Mouse (Mus musculus): ENCODE data around the gene Dock1.

The Dock1 gene

GRCm38 (mm10) chr7:134695431-134695830 lies 25.0 kb downstream of the Dock1 start:
- CTCF ChIA-PET: no interaction called here

DNA sequence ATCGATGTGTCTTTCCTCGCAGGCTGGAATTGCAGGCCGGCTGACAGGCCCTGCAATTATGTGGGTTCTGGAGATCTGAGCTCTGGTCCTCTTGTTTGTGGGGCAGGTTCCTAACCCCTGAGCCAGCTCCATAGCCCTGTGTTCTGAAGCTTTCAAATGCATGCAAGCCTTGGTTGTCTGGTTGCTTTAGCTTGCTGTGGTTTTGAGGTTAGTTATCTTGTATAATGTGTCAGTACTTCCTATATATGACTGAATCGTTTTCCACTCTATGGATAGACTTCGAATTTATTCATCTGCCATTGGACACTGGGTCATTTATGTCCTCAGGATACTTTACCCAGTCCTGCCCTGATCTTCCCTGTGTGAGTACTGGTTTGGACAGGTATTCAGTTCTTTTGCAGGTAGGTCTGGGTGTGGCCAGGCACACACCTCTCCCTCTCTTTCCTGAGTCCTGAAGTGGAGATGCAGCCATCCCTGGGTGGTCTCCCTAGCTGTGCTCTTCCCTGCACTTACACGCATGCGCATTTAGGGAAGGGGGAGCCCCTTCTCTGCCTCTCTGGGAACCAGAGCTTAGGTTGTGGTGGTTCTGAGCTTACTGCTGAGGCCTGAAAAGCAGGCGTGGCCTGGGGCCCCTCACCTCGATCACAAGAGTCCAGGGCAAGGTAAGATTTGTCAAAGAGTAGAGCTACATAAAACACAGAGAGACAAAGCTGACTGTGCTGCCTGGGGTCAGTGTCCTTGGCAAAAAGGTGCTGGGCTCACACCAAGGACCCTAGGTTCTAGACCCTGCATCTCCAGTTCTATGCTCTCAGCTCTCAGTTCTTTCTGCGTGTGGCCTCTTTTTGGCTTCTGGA lies 25.9 kb downstream of the Dock1 start:
- CTCF ChIA-PET: interaction anchor here (0.6 kb wide), 1 partner anchor 125 kb away, joined by 3 read pairs; no protein-coding TSS in a partner anchor

DNA sequence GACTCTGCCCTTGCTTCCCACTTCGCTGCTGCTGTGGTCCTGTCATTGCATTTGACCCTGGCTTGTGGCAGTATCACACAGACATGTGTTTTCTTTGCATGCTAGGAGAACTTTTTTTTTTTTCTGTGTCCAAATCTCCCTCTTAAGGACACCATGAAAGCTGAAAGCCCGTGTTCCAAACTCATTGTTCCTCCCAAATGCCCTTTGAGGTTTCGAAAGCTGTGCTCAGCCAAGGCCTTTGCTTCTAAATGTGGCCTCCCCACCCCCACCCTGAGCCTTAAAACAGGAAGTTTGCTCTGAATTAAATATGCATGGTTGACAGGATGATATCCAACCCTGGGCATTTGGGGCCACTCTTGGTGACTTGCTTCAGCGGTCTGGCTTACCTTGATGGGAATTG lies 27.0 kb downstream of the Dock1 start:
- CTCF ChIA-PET: no interaction called here

DNA sequence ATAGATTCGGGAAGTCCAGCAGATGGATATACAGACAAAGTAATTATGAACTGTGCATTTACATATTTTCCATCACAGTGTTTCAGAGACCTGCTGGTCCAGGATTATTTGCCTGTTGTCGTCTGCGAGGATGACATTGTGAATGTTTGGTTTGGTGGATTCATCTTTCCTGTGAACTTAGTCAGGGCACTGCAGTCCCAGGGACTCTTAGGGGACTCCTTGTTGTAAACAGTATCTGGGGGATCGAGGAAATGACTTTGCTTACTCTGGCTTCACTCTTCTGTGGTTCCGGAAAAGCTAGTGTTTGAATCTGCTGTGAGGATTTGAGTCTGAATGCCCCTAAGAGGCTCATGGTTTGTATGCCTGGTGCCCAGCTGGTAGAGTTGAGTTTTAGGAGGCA lies 27.8 kb downstream of the Dock1 start:
- CTCF ChIA-PET: interaction anchor here (0.6 kb wide), 1 partner anchor 82 kb away, joined by 3 read pairs; no protein-coding TSS in a partner anchor

DNA sequence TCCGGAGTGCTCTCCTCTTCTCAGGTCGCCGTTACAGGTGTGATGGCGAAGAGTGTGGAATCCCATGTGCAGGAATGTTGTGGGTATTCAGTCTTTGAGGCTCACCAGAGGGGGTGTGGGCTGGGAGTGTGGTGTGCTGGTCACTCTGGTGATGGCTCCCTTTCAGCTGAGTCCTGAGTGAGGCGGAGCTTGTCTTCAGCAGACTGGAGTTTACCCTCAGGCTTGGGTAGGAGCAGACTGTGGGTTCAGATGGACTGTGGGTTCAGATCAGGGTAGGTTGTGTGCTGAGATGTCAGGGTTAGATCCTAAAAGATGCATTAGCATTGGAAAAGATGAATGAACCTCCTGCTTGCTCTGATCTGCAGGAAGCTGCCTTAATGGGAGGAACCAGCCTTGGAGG lies 29.5 kb downstream of the Dock1 start:
- CTCF ChIA-PET: no interaction called here

DNA sequence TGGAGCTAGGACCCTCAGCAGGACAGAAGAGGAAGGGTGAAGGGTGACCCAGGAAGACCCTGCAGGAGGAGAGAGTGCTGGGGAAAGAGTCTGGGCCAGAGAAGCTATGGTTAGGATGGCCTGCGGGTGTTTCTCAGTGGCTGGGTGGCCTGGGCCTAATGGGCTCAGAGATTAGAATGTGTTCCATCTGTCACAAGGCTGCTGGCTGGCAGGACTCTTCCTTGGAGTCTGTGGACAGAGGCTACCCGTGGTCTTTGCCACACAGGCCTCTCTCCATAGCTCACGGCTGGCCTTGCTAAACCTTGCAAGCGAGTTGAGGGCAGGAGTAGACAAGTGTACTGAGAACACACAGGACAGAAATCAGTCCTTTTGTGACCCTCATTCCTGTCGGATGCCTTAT lies 32.0 kb downstream of the Dock1 start:
- CTCF ChIA-PET: no interaction called here

DNA sequence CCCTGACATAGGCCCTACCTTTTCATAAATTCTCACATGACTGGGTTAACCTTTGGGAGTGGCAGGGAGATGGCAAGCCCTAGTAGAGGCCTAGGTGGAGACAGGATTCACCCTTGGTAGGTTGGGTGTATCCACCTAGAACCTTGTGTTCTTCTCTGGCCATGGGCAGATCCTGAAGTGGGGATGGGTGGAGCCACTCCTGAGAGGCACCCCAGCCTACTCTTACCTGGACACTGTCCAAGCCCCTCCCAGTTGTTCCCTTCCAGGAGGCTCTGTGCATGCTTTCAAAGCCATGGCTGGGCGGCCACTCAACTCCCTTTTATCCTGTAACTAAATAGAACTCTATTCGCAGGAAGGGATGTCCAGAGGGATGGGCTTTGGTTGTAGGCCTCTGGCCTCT lies 33.2 kb downstream of the Dock1 start:
- CTCF ChIA-PET: no interaction called here

DNA sequence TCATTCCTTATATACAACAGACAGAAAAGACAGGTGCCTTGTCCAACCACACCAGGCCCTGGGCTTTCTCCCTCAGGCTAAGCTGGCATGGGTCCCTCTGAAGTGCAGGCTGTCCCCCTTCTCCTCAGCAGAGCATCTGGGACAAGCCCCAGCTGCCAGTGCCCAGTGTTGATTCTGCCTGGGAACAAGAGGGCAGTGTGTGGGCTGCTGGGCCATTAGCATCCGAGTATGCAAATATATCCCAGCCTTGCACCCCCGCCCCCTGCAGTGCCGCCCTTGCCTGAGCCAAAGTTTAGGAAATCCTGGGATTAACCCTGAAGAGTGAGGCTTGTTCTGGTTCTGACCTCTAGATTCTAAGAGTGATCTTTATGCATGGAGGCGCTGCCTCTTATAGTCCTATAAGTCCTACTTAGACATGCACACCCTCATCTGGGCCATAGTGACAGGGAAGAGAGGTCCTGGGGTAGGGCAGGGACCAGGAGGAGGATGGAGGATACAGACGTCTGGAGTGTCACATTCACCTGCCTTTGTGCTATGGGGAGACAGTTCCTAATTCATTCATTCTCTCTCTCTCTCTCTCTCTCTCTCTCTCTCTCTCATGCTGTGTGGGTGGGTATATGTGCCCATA lies 38.9 kb downstream of the Dock1 start:
- CTCF ChIA-PET: no interaction called here

DNA sequence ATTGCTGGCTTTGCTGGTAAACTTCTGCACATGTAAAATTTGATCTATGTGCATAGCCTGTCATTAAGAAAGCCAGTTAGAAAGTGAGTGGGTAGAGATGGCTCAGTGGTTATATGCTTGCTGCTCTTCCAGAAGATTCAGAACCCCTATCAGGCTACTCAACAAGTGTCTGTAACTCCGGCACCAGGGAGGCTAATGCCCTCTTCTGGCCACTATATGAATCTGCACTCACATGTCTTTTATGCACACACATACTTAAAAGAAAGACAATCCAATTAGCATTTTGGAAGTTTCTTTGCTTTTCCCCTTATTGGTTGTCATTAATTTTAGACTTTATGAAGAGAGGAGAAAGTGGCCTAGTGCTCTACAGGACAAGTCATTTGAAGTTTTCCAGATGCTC lies 41.1 kb downstream of the Dock1 start:
- CTCF ChIA-PET: no interaction called here

DNA sequence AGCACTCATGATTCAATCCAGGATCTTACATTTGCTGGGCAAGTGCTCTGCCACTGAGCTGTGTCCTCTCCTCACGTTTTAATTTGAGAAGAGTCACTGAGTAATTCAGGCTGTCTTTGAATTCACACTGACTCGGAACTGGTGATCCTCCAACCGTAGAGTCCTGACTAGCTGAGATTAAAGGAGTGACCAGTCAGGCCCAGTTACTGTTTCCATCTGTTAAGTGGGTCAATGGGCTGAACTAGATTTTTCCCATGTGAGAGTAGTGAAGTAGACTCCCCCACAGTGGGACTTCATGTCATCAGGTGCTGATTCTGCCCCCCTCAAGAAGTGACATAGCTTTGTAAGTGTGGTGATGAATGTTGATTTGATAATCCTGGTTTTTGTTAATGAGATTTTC lies 49.0 kb downstream of the Dock1 start:
- CTCF ChIA-PET: no interaction called here

DNA sequence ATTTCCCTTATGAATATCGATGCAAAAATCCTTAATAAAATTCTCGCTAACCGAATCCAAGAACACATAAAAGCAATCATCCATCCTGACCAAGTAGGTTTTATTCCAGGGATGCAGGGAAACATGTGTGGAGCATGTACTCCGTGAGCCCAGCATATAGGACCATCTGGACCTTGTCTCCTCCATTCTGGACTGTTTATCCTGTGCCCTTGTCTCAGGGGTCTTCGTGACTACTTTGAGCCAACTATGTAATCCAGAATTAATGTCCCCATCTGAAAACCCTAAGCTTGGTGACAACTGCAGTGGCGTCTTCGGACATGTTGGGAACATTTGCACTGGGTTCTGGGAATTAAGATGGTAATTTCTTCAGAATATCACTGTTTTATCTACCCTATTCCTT lies 51.9 kb downstream of the Dock1 start:
- CTCF ChIA-PET: no interaction called here

GRCm38 (mm10) chr7:134722955-134723354 lies 52.5 kb downstream of the Dock1 start:
- CTCF ChIA-PET: no interaction called here

GRCm38 (mm10) chr7:134723509-134723908 lies 53.1 kb downstream of the Dock1 start:
- CTCF ChIA-PET: no interaction called here

DNA sequence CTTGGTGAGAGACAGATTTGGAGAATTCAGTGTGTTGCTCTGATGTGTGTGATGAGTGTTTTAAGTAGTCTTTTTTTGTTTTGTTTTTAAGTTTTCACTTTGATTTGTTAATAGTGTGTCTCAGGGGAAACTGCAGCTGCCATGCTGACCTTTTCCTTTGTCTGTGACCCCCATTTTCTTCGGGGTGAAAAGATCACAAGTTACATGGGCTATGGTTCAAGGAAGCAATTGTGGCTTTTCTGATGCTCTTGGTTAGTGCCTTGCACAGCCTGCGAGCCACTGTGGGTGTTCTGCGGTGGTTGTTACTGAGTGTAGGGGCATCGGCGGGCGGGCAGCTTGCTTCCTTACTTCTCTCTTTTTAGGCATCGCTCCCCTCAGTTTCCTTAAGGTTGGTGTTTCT lies 54.4 kb downstream of the Dock1 start:
- CTCF ChIA-PET: no interaction called here

DNA sequence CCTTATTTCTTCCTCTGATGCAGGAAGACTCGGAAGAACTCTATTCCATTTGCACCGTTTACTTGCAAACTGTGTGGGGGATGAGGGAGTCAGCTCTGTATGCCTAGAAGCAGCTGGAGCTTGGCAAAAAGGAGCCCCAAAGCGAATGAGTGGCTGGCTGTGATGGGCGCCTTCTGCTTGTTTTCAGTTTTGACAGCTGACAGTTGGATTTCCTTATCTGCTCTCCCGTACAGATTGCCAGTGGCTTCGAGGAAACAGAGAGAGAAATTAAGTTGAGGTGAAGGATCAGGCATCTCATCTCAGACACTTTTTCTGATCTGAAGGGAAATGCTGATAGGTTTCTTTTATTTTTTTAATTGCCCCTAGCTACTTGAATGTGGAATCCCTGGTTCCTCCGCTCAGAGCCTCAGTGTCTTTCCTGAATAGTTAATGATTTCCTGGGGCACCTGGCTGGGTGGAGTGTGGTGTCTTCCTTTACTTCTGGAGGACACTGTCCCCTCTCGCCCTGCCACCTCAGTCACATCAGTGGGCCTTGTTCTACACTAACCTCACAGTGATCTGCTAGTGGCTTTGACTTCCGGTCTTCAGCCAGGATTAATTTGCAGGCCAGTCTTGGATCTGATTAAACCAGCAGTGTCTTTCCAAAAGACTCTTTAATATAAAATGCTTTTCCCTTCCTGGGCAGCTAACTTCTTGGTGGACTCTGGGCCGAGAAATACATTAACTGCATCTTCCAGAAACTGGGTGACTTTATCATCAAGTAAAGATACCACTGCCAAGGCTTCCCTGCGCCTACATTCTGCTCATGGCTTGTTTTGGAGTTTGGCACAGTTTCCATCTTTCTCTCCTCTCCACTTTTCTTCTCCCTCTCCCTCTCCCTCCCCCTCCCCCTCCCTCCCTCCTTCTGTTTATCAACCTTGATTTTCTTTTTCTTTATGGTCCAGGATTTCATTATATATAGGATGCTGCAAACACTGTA lies 55.4 kb downstream of the Dock1 start:
- CTCF ChIA-PET: no interaction called here

- CTCF ChIA-PET: no interaction called here
These were observed 56.2 kb downstream of the Dock1 start for GRCm38 (mm10) chr7:134726530-134727258.

- CTCF ChIA-PET: no interaction called here
These were observed 58.9 kb downstream of the Dock1 start for GRCm38 (mm10) chr7:134729348-134729747.

GRCm38 (mm10) chr7:134730406-134731126 lies 60.1 kb downstream of the Dock1 start:
- CTCF ChIA-PET: no interaction called here

DNA sequence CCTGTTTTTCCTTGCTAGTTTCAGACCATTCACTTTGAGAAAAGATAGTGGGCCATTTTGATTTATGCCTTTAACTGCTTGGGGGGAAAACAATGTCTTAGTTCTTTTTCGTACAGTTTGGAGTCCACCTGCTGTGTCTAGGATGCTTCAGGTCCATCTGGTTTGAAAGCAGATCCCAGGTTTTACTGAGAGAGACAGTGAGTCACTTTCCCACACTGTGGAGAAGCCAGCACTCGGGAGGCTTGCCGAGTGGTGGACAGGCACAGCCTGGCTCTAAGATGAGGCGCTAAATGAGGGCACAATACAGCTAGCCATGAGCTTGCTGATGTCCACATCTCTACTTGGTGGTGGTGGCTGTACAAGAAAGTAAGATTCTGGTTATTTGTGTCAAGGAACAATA lies 76.6 kb downstream of the Dock1 start:
- CTCF ChIA-PET: no interaction called here

GRCm38 (mm10) chr7:134748376-134748775 lies 77.9 kb downstream of the Dock1 start:
- CTCF ChIA-PET: no interaction called here

DNA sequence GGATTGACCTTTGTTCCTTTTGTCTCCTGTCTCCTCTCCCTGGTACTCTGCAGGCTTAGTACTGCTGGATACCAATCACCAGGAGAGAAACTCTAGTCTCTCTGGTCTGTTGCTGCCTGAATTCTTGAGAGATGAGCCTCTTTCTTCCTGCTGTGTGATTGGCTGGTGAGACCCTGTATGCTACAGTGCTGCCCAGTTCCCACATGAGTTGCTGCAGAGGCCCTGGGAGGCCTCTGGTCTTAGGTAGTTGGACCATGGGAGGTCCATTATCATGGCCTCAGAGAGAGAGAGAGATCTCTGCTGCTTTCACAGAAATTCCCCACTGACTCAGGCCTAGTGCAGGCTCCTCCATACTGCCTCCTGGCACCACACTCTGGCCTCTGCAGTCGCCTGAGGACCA lies 79.2 kb downstream of the Dock1 start:
- CTCF ChIA-PET: no interaction called here

All from spleen, embryonic (tissue).